Mouse (Mus musculus) mouse embryonic stem cell (cell line): ENCODE results near the gene Foxn3.

Experiments
- in situ Hi-C, 2 experiments: fragments of 300-500 bp; cut with MboI; formaldehyde crosslinking; loops; 1 replicate in 1 of 2; 3 replicates in 1 of 2; pipeline ENCODE4 v1.14.3; 2019 to 2020; ENCODE audit warnings: low sequenced_read_pairs in 2 of 2, low pct_unique_long_range_greater_than_20kb in 1 of 2, mixed read lengths in 1 of 2; ENCODE audit not compliant: unreplicated experiment in 1 of 2

Foxn3 gene

GRCm38 (mm10) chr12:99565606-99566005 lies 2.2 kb upstream of the Foxn3 start:
- in situ Hi-C loops, result no loop called here

DNA sequence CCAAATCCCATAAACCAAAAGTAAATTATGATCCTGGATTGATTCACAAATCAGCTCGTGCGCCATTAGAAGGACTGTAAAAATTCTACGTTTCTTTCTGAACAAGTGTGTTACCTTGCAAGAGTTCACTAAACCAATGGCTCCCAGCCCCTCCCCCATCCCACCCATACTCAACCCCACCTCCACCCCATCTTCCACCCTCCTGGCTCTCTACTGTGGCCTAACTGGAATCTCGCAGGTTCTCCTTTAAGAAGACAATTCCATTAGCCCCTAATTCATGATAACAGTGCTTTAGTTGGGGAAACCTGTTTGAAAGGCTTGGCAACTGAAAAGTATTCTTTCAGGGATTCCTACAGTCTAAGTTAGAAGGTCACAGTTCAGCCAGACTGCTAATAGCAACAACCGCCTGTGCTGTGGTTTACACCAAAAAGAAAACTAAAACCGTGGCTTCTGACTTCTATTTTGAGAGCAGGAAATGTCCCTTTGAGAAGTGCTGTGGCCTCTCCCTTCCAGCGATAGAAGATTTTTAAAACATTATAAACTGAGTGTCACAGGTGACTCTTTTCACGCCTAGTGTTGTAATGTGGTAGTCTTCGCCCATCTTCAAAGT lies 1.0 kb upstream of the Foxn3 start:
- in situ Hi-C loops, result no loop called here

- in situ Hi-C loops, result no loop called here
Observed at GRCm38 (mm10) chr12:99562867-99563189, 554 bp downstream of the Foxn3 start.

GRCm38 (mm10) chr12:99562073-99562866 lies 1.1 kb downstream of the Foxn3 start:
- in situ Hi-C loops, result no loop called here

- in situ Hi-C loops, result no loop called here
Observed at GRCm38 (mm10) chr12:99561333-99561766, 2.0 kb downstream of the Foxn3 start.

DNA sequence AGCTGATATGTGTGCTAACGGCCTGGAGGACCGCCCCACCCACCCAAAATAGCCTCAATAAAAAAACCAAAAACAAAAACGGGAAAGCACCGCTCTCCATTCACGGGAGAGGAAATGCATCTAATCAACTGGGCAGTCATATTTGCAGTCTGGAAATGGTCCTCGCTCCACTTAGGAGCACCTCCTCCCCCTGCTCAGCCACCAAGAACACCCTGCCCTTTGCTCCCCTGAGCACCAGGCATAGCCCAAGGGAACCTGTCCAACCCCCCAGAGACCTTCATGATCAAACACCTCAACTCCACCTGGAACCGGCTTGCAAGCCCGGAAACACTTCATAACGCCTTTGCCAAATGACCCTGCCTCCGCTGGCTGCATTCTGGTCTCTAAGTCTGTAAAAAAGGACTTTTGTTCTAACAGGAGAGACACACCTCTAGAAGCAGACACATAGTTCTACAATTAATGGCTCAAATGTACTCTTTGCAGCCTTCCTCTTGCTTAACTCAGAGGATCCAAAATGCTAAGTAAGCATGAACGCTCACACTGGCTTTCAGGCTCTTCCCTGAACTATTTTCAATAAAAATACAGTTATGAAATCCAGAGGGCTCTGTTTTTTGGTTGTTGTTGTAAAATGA lies 2.6 kb downstream of the Foxn3 start:
- in situ Hi-C loops, result no loop called here

GRCm38 (mm10) chr12:99559483-99559882 lies 3.9 kb downstream of the Foxn3 start:
- in situ Hi-C loops, result no loop called here

GRCm38 (mm10) chr12:99558476-99558875 lies 4.9 kb downstream of the Foxn3 start:
- in situ Hi-C loops, result no loop called here

- in situ Hi-C loops, result no loop called here
Observed at GRCm38 (mm10) chr12:99557498-99557897, 5.9 kb downstream of the Foxn3 start.

DNA sequence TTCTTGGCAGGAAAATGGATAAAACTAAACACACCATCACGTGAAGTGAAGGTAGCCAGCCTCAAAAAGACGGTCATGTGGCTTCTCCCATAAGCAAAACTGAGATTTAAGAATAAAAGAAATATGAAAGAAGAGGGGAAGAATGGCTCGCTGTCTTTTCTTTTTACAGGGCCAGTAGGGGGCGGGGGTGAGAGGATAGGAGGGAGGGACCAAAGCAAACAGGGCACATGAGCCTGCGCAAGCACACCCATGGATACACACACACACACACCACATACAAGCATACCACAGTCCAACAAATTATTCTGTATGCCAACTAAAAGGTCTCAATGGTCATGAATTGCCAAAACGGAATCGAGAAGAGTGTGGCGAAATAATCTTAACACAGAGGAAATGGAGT lies 12.8 kb downstream of the Foxn3 start:
- in situ Hi-C loops, result no loop called here

DNA sequence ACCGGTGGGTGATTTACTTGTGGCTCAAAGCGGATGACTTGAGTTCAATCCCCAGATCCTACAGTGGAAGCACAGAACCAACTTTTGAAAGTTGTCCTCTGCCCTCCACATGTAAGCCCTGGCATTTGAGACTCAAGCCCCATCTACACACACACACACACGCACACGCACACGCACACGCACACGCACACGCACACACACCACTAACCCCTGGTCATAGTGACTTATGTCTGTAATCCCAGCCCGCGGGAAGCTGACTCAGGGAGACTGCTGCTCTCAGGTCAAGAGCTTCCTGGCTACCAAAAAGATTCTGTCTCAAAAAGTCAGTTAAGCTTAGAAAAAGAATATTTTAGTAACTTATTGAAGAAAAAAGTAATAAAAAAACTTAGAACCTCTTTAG lies 13.6 kb downstream of the Foxn3 start:
- in situ Hi-C loops, result no loop called here

DNA sequence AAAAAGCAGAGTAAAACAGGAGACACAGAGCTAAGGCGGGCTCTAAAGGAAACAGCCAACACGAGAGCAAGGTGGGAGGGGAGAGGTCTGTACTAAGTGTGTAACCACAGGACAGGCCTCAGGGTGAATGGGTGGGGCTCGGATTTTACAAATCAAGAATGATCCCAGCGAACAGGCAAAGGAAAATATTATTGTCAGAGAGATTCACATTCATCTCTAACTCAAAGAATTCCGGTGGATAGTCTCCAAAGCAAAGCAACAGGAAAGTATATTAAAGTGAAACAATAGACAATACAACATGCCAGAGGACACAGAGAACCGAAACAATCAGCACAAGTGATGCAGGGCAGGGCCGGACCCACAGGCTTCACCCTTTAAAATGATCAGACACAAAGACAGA lies 15.0 kb downstream of the Foxn3 start:
- in situ Hi-C loops, result no loop called here

DNA sequence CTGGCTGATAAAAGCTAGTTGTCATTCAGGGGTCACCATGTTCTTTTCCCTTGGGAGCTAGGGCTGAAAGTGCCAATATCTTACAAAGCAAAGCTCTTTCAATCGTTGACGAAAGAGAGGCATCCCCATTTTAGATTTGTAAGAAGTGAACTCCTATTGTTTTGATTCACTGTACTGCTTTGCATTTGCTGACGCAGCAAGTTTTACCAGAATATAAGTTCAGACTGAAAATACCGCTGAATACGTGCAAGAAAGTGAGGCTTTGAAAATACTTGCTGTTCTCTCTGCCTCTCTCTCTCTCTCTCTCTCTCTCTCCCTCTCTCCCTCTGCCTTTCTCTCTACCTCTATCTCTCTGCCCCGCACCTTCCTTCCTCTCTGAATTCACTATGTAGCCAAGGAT lies 16.1 kb downstream of the Foxn3 start:
- in situ Hi-C loops, result no loop called here

- in situ Hi-C loops, result no loop called here
Observed at GRCm38 (mm10) chr12:99545270-99545770, 18.1 kb downstream of the Foxn3 start.

GRCm38 (mm10) chr12:99544262-99545128 lies 18.9 kb downstream of the Foxn3 start:
- in situ Hi-C loops, result no loop called here

DNA sequence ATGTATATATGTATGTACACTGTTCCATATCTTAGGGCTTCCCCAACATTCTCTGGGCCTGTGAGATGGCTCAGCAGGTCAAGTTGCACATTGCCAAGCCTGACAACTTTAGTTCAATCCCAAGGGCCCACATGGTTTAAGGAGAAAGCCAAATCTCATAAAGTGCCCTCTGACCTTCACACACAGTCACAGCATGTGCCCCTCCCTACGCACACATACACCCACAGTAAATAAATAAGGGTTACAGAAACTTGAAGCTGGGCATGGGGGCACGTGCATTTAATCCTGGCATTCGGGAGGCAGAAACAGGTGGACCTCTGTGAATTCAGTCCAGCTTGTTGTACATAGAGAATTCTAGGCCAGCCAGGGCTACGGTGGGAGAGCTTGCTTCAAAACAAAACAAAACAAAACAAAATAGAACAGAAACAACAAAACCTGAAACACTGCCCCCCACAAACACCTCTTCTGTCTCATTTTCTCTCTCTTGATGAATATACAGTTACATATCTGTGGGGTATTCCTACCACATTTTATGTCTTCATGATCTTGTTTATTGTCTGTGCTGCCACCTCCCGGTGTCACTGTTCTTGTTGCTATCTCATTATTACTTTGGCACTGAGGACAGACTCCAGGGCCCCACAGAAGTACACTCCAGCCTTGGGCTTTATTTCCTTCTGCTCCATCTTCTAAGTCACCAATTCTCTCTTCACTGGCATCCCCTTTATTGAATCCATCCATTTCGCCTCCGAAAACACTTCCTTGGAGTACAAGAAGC lies 19.8 kb downstream of the Foxn3 start:
- in situ Hi-C loops, result no loop called here

DNA sequence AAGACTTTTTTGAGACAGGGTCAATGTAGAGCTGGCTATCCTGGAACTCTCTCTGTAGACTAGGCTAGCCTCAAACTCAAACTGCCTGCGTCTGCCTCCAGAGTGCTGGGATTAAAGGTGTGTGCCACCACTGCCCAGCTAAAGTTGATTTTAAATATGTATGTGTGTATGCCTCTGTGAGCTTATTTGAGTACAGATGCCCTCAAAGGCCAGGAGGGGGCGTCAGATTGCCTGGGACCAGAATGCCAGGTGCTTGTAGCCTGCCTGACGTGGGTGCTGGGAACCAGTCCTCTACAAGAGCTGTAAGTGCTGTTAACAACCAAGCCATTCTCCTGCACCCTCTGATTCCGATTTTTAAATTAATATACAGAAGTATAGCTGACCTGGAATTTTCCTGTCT lies 23.2 kb downstream of the Foxn3 start:
- in situ Hi-C loops, result no loop called here

- in situ Hi-C loops, result no loop called here
Observed at GRCm38 (mm10) chr12:99537316-99537715, 26.1 kb downstream of the Foxn3 start.
